Mouse (Mus musculus): ENCODE measurements around the gene Pax3.

- TF ChIP-seq CTCF (IDR thresholded peaks at IDR 0.05; ENCODE audit: low read depth, low read length) (no peak), POLR2A (IDR thresholded peaks at IDR 0.05; ENCODE audit: borderline replicate concordance, low read depth, low read length) (no peak)
Observed at GRCm38 (mm10) chr1:78057939-78058338, 139.0 kb downstream of the Pax3 start.

All from bone marrow macrophage, adult 2 months (primary cell).